Mouse (Mus musculus): ENCODE measurements around the gene Zdhhc12. TPM values are rescaled to one million over a fixed set of nuclear protein-coding genes. Genes with fewer than 3 reads are reported as not detected.
"Not testable (repeated sequence)": the region's sequence is repeated elsewhere in the genome, so short reads cannot be mapped to it uniquely, and the experiment has no call there.

Zdhhc12 gene
- 133 and 202 TPM in 2 replicates for total RNA-seq (2012; rRNA removed)

- peak within 1 kb of the TSS; percentile 89 to 92 for H3K4me3 ChIP-seq (ENCODE audit: insufficient read depth in 1 of 2, low read depth in 1 of 2, low read length in 2 of 2, poor library complexity in 1 of 2, severe bottlenecking in 1 of 2)
- peak within 1 kb of the TSS; percentile 81 for H3K27ac ChIP-seq (ENCODE audit: insufficient read depth, low read depth, low read length, poor library complexity, severe bottlenecking)
- in situ Hi-C loops (cut with MboI; ENCODE audit: low sequenced_read_pairs in 2 of 2, unreplicated experiment in 2 of 2) = no loop called here
- DNase-seq (ENCODE audit: low read depth, low spot score) = peak; percentile 99
- H3K36me3 ChIP-seq (ENCODE audit: control insufficient read depth, insufficient read depth, low read length, poor library complexity, severe bottlenecking) = peaks cover 23% of the 10 kb centered on the region
- no peaks in the 10 kb centered on the region for H3K9me3 ChIP-seq (ENCODE audit: control insufficient read depth, insufficient read depth, low read depth, low read length)
- peaks cover 1 to 14% of the 10 kb centered on the region in 2 experiments; a peak in 2 of 4 replicates for H3K4me1 ChIP-seq (ENCODE audit: control insufficient read depth in 2 of 2, insufficient read depth in 2 of 2, low read length in 2 of 2, poor library complexity in 1 of 2)
- H3K9ac ChIP-seq (ENCODE audit: insufficient read depth, low read depth, low read length, poor library complexity, severe bottlenecking) = peak within 1 kb of the TSS; percentile 92
- TF ChIP-seq ZNF384 (IDR thresholded peaks at IDR 0.05; ENCODE audit: low read depth, low read length) = no peak
- no peak for TF ChIP-seq MAFK (IDR thresholded peaks at IDR 0.05; ENCODE audit: insufficient read depth, low read depth, low read length)
- TF ChIP-seq CHD2 (IDR thresholded peaks at IDR 0.05; ENCODE audit: low read depth, low read length) = no peak
- 0 out of 2 replicates have a peak, but pooled peaks have one; percentile 30 for TF ChIP-seq HCFC1 (IDR thresholded peaks at IDR 0.05; ENCODE audit: borderline replicate concordance, insufficient read depth, low read length)
- no peak for TF ChIP-seq ZC3H11A (IDR thresholded peaks at IDR 0.05; ENCODE audit: borderline replicate concordance, low read depth, low read length)
These were observed at the start of gene Zdhhc12 for GRCm38 (mm10) chr2:30093471-30094207. Gene Zdhhc12 (minus strand): TSS chr2:30093648.

- H3K36me3 ChIP-seq (ENCODE audit: control insufficient read depth, insufficient read depth, low read length, poor library complexity, severe bottlenecking) = peaks cover 52% of the 10 kb centered on the region
- H3K4me1 ChIP-seq (ENCODE audit: control insufficient read depth in 2 of 2, insufficient read depth in 2 of 2, low read length in 2 of 2, poor library complexity in 1 of 2); H3K27ac ChIP-seq (ENCODE audit: insufficient read depth, low read depth, low read length, poor library complexity, severe bottlenecking); H3K9me3 ChIP-seq (ENCODE audit: control insufficient read depth, insufficient read depth, low read depth, low read length); H3K4me3 ChIP-seq (ENCODE audit: insufficient read depth in 1 of 2, low read depth in 1 of 2, low read length in 2 of 2, poor library complexity in 1 of 2, severe bottlenecking in 1 of 2); H3K9ac ChIP-seq (ENCODE audit: insufficient read depth, low read depth, low read length, poor library complexity, severe bottlenecking); in situ Hi-C loops (cut with MboI; ENCODE audit: low sequenced_read_pairs in 2 of 2, unreplicated experiment in 2 of 2); DNase-seq (ENCODE audit: low read depth, low spot score): not testable (repeated sequence)
These were observed 46.6 kb upstream of the Zdhhc12 start for GRCm38 (mm10) chr2:30140021-30140420.

GRCm38 (mm10) chr2:30136458-30136857, 43.0 kb upstream of the Zdhhc12 start:
- no peak for TF ChIP-seq MAFK (IDR thresholded peaks at IDR 0.05; ENCODE audit: insufficient read depth, low read depth, low read length)
- TF ChIP-seq HCFC1 (IDR thresholded peaks at IDR 0.05; ENCODE audit: borderline replicate concordance, insufficient read depth, low read length) = no peak
- no peak for TF ChIP-seq ZNF384 (IDR thresholded peaks at IDR 0.05; ENCODE audit: low read depth, low read length)
- TF ChIP-seq ZC3H11A (IDR thresholded peaks at IDR 0.05; ENCODE audit: borderline replicate concordance, low read depth, low read length) = no peak
- no peak for TF ChIP-seq CHD2 (IDR thresholded peaks at IDR 0.05; ENCODE audit: low read depth, low read length)
- Histone ChIP-seq H3K4me3 (ENCODE audit: insufficient read depth in 1 of 2, low read depth in 1 of 2, low read length in 2 of 2, poor library complexity in 1 of 2, severe bottlenecking in 1 of 2) (no peak overlapping the region), H3K4me1 (ENCODE audit: control insufficient read depth in 2 of 2, insufficient read depth in 2 of 2, low read length in 2 of 2, poor library complexity in 1 of 2) (peaks cover 5 to 10% of the 10 kb centered on the region in 2 experiments; a peak in 3 of 4 replicates), H3K36me3 (ENCODE audit: control insufficient read depth, insufficient read depth, low read length, poor library complexity, severe bottlenecking) (peaks cover 29% of the 10 kb centered on the region), H3K9me3 (ENCODE audit: control insufficient read depth, insufficient read depth, low read depth, low read length) (no peaks in the 10 kb centered on the region), H3K9ac (ENCODE audit: insufficient read depth, low read depth, low read length, poor library complexity, severe bottlenecking) (no peak overlapping the region), H3K27ac (ENCODE audit: insufficient read depth, low read depth, low read length, poor library complexity, severe bottlenecking) (no peak overlapping the region)
- DNase-seq (ENCODE audit: low read depth, low spot score) = no peak
- in situ Hi-C loops (cut with MboI; ENCODE audit: low sequenced_read_pairs in 2 of 2, unreplicated experiment in 2 of 2) = no loop called here

GRCm38 (mm10) chr2:30134928-30135620, 41.6 kb upstream of the Zdhhc12 start:
- DNase-seq (ENCODE audit: low read depth, low spot score) = no peak
- in situ Hi-C loops (cut with MboI; ENCODE audit: low sequenced_read_pairs in 2 of 2, unreplicated experiment in 2 of 2) = no loop called here
- no peak for TF ChIP-seq HCFC1 (IDR thresholded peaks at IDR 0.05; ENCODE audit: borderline replicate concordance, insufficient read depth, low read length)
- TF ChIP-seq ZNF384 (IDR thresholded peaks at IDR 0.05; ENCODE audit: low read depth, low read length) = no peak
- Histone ChIP-seq H3K9ac (ENCODE audit: insufficient read depth, low read depth, low read length, poor library complexity, severe bottlenecking) (peak overlapping the region; percentile 79; the same call in 1 of the 2 replicates), H3K4me3 (ENCODE audit: insufficient read depth in 1 of 2, low read depth in 1 of 2, low read length in 2 of 2, poor library complexity in 1 of 2, severe bottlenecking in 1 of 2) (peak overlapping the region; percentile 86 to 92), H3K4me1 (ENCODE audit: control insufficient read depth in 2 of 2, insufficient read depth in 2 of 2, low read length in 2 of 2, poor library complexity in 1 of 2) (peaks cover 5 to 10% of the 10 kb centered on the region in 2 experiments; a peak in 3 of 4 replicates), H3K36me3 (ENCODE audit: control insufficient read depth, insufficient read depth, low read length, poor library complexity, severe bottlenecking) (peaks cover 15% of the 10 kb centered on the region), H3K27ac (ENCODE audit: insufficient read depth, low read depth, low read length, poor library complexity, severe bottlenecking) (peak overlapping the region; percentile 69), H3K9me3 (ENCODE audit: control insufficient read depth, insufficient read depth, low read depth, low read length) (no peaks in the 10 kb centered on the region)

All from ES-E14 (cell line).